Mouse (Mus musculus) forebrain, embryonic 12.5 days (tissue): Measurements from ENCODE around the gene Pemt. TPM values are rescaled to one million over a fixed set of nuclear protein-coding genes. Genes with fewer than 3 reads are reported as not detected.

Experiments used
- ATAC-seq: fragments of 200-750 bp; cut with Nextera tagmentation; 2 replicates; pipeline ENCODE4 v1.8.0; 2017; ENCODE audit warnings: moderate TSS enrichment; ENCODE audit not compliant: low FRiP score
- H3K27ac ChIP-seq: fragments of 300-500 bp; sonication (generic); 2 replicates; pipeline ENCODE4 v1.5.1; 2016; ENCODE audit warnings: mild to moderate bottlenecking
- H3K27me3 ChIP-seq: fragments of 300-500 bp; sonication (generic); 2 replicates; pipeline ENCODE4 v1.6.1; 2016; ENCODE audit warnings: mild to moderate bottlenecking
- H3K36me3 ChIP-seq: fragments of 300-500 bp; sonication (generic); replicated peaks from 2 replicates; pipeline ENCODE4 v1.6.1; 2016; ENCODE audit warnings: mild to moderate bottlenecking
- H3K4me1 ChIP-seq: fragments of 300-500 bp; sonication (generic); 2 replicates; pipeline ENCODE4 v1.6.1; 2016
- H3K4me2 ChIP-seq: fragments of 300-500 bp; sonication (generic); 2 replicates; pipeline ENCODE4 v1.6.1; 2016; ENCODE audit warnings: mild to moderate bottlenecking, moderate library complexity
- H3K4me3 ChIP-seq: fragments of 300-500 bp; sonication (generic); replicated peaks from 2 replicates; pipeline ENCODE4 v1.5.1; 2016; ENCODE audit warnings: mild to moderate bottlenecking
- H3K9ac ChIP-seq: fragments of 300-500 bp; sonication (generic); 2 replicates; pipeline ENCODE4 v1.6.1; 2016; ENCODE audit warnings: mild to moderate bottlenecking
- H3K9me3 ChIP-seq: fragments of 300-500 bp; sonication (generic); 2 replicates; pipeline ENCODE4 v1.6.1; 2016
- WGBS: fragments of 180-500 bp; shearing (Covaris S2); methylation state at CpG from one replicate; pipeline ENCODE4 v1.1.7; 2016; 5-methylcytosine and 5-hydroxymethylcytosine counted together
- polyA plus RNA-seq: library from polyadenylated mRNA; unstranded; fragments of >200 nt; fragmentation: Nextera tagmentation; extraction: Ambion mirVana; gene quantifications from 2 replicates; pipeline ENCODE4 v1.2.1, GENCODE M21; 2016

The Pemt gene
- polyA plus RNA-seq, 1 experiment from 2014 or later: 5.4 TPM

GRCm38 (mm10) chr11:60026166-60026565, 20.1 kb downstream of the Pemt start:
- Histone ChIP-seq H3K27ac (no peak overlapping the region), H3K27me3 (no peaks in the 10 kb centered on the region), H3K4me3 (no peak overlapping the region), H3K9me3 (no peaks in the 10 kb centered on the region), H3K36me3 (no peaks in the 10 kb centered on the region), H3K9ac (no peak overlapping the region), H3K4me2 (no peak overlapping the region), H3K4me1 (0 out of 2 replicates have a peak, but pooled peaks cover 2% of the 10 kb centered on the region)
- ATAC-seq: no peak
- 76% methylated on average over 5 of the region's 5 CpGs for WGBS

GRCm38 (mm10) chr11:60021201-60021600, 25.1 kb downstream of the Pemt start:
- H3K4me3 ChIP-seq: no peak overlapping the region
- H3K36me3 ChIP-seq: no peaks in the 10 kb centered on the region
- no peak overlapping the region for H3K27ac ChIP-seq
- no peak overlapping the region for H3K4me2 ChIP-seq
- WGBS: 92% methylated on average over 6 of the region's 6 CpGs
- ATAC-seq: no peak
- H3K4me1 ChIP-seq: no peaks in the 10 kb centered on the region
- no peaks in the 10 kb centered on the region for H3K27me3 ChIP-seq
- H3K9ac ChIP-seq: no peak overlapping the region
- no peaks in the 10 kb centered on the region for H3K9me3 ChIP-seq

- ATAC-seq: no peak
- H3K4me1 ChIP-seq: peaks cover 5% of the 10 kb centered on the region
- H3K4me3 ChIP-seq: no peak overlapping the region
- H3K9ac ChIP-seq: no peak overlapping the region
- no peak overlapping the region for H3K4me2 ChIP-seq
- H3K9me3 ChIP-seq: no peaks in the 10 kb centered on the region
- H3K27me3 ChIP-seq: no peaks in the 10 kb centered on the region
- H3K27ac ChIP-seq: no peak overlapping the region
- WGBS: 82% methylated on average over 4 of the region's 4 CpGs
- H3K36me3 ChIP-seq: no peaks in the 10 kb centered on the region
Measured at GRCm38 (mm10) chr11:60016726-60017125, 29.6 kb downstream of the Pemt start.

GRCm38 (mm10) chr11:60011516-60011915, 34.8 kb downstream of the Pemt start:
- Histone ChIP-seq H3K36me3 (no peaks in the 10 kb centered on the region), H3K27me3 (no peaks in the 10 kb centered on the region), H3K4me3 (no peak overlapping the region)

GRCm38 (mm10) chr11:60009451-60009850, 36.8 kb downstream of the Pemt start:
- H3K9ac ChIP-seq: no peak overlapping the region
- no peaks in the 10 kb centered on the region for H3K36me3 ChIP-seq
- ATAC-seq: no peak
- no peaks in the 10 kb centered on the region for H3K9me3 ChIP-seq
- peaks cover 25% of the 10 kb centered on the region for H3K4me1 ChIP-seq
- H3K4me3 ChIP-seq: no peak overlapping the region
- WGBS: 39% methylated on average over 3 of the region's 3 CpGs
- H3K27me3 ChIP-seq: no peaks in the 10 kb centered on the region
- no peak overlapping the region for H3K4me2 ChIP-seq
- no peak overlapping the region for H3K27ac ChIP-seq

More at GRCm38 (mm10) chr11:60011516-60011915, 34.8 kb downstream of the Pemt start:
- peaks cover 25% of the 10 kb centered on the region for H3K4me1 ChIP-seq
- WGBS: 75% methylated on average over 3 of the region's 3 CpGs
- H3K27ac ChIP-seq: no peak overlapping the region
- H3K4me2 ChIP-seq: no peak overlapping the region
- H3K9me3 ChIP-seq: no peaks in the 10 kb centered on the region
- ATAC-seq: no peak
- H3K9ac ChIP-seq: no peak overlapping the region

- H3K27ac ChIP-seq: no peak overlapping the region
- H3K9ac ChIP-seq: no peak overlapping the region
- WGBS: 76% methylated on average over 3 of the region's 3 CpGs
- H3K36me3 ChIP-seq: no peaks in the 10 kb centered on the region
- no peaks in the 10 kb centered on the region for H3K9me3 ChIP-seq
- peaks cover 19% of the 10 kb centered on the region for H3K4me1 ChIP-seq
- no peaks in the 10 kb centered on the region for H3K27me3 ChIP-seq
- no peak overlapping the region for H3K4me3 ChIP-seq
- ATAC-seq: no peak
- no peak overlapping the region for H3K4me2 ChIP-seq
Measured at GRCm38 (mm10) chr11:60005866-60006265, 40.4 kb downstream of the Pemt start.

GRCm38 (mm10) chr11:60004716-60005115, 41.6 kb downstream of the Pemt start:
- H3K36me3 ChIP-seq: no peaks in the 10 kb centered on the region
- 59% methylated on average over 6 of the region's 6 CpGs for WGBS
- H3K9ac ChIP-seq: no peak overlapping the region
- H3K9me3 ChIP-seq: no peaks in the 10 kb centered on the region
- H3K4me2 ChIP-seq: no peak overlapping the region
- no peaks in the 10 kb centered on the region for H3K27me3 ChIP-seq
- no peak overlapping the region for H3K27ac ChIP-seq
- no peak for ATAC-seq
- peaks cover 11% of the 10 kb centered on the region for H3K4me1 ChIP-seq
- no peak overlapping the region for H3K4me3 ChIP-seq

- ATAC-seq: no peak
- Histone ChIP-seq H3K4me1 (peaks cover 2% of the 10 kb centered on the region), H3K27ac (no peak overlapping the region), H3K9ac (no peak overlapping the region), H3K4me2 (no peak overlapping the region), H3K27me3 (no peaks in the 10 kb centered on the region), H3K9me3 (no peaks in the 10 kb centered on the region), H3K36me3 (no peaks in the 10 kb centered on the region), H3K4me3 (no peak overlapping the region)
- WGBS: 87% methylated on average over 8 of the region's 8 CpGs
Measured at GRCm38 (mm10) chr11:60003811-60004210, 42.5 kb downstream of the Pemt start.

- no peaks in the 10 kb centered on the region for H3K27me3 ChIP-seq
- ATAC-seq: no peak
- H3K9ac ChIP-seq: no peak overlapping the region
- WGBS: 83% methylated on average over 5 of the region's 5 CpGs
- H3K4me1 ChIP-seq: no peaks in the 10 kb centered on the region
- H3K9me3 ChIP-seq: no peaks in the 10 kb centered on the region
- H3K4me3 ChIP-seq: no peak overlapping the region
- H3K4me2 ChIP-seq: no peak overlapping the region
- H3K27ac ChIP-seq: no peak overlapping the region
- H3K36me3 ChIP-seq: no peaks in the 10 kb centered on the region
Measured at GRCm38 (mm10) chr11:60001231-60001980, 44.9 kb downstream of the Pemt start.

- WGBS: 87% methylated on average over 9 of the region's 9 CpGs
- H3K27ac ChIP-seq: no peak overlapping the region
- no peak overlapping the region for H3K4me3 ChIP-seq
- H3K27me3 ChIP-seq: no peaks in the 10 kb centered on the region
- no peak overlapping the region for H3K4me2 ChIP-seq
- H3K4me1 ChIP-seq: no peaks in the 10 kb centered on the region
- no peak for ATAC-seq
- H3K9ac ChIP-seq: no peak overlapping the region
- H3K36me3 ChIP-seq: no peaks in the 10 kb centered on the region
- no peaks in the 10 kb centered on the region for H3K9me3 ChIP-seq
Measured at GRCm38 (mm10) chr11:59994318-59994717, 52.0 kb downstream of the Pemt start.

- Histone ChIP-seq H3K4me2 (no peak overlapping the region), H3K9me3 (no peaks in the 10 kb centered on the region), H3K9ac (no peak overlapping the region), H3K27me3 (no peaks in the 10 kb centered on the region), H3K36me3 (no peaks in the 10 kb centered on the region), H3K27ac (no peak overlapping the region), H3K4me3 (no peak overlapping the region), H3K4me1 (no peaks in the 10 kb centered on the region)
- ATAC-seq: no peak
- WGBS: 84% methylated on average over 8 of the region's 8 CpGs
Measured at GRCm38 (mm10) chr11:59991365-59991764, 54.9 kb downstream of the Pemt start.

- no peak for ATAC-seq
- no peak overlapping the region for H3K4me2 ChIP-seq
- 83% methylated on average over 1 of the region's 1 CpGs for WGBS
- H3K9ac ChIP-seq: no peak overlapping the region
- H3K36me3 ChIP-seq: no peaks in the 10 kb centered on the region
- H3K9me3 ChIP-seq: no peaks in the 10 kb centered on the region
- no peak overlapping the region for H3K4me3 ChIP-seq
- no peaks in the 10 kb centered on the region for H3K27me3 ChIP-seq
- no peaks in the 10 kb centered on the region for H3K4me1 ChIP-seq
- H3K27ac ChIP-seq: no peak overlapping the region
Measured at GRCm38 (mm10) chr11:59989406-59989805, 56.9 kb downstream of the Pemt start.

- Histone ChIP-seq H3K9ac (no peak overlapping the region), H3K4me2 (no peak overlapping the region), H3K36me3 (no peaks in the 10 kb centered on the region), H3K4me3 (no peak overlapping the region), H3K27ac (no peak overlapping the region), H3K27me3 (peaks cover 10% of the 10 kb centered on the region; the same call in 1 of the 2 replicates), H3K9me3 (no peaks in the 10 kb centered on the region), H3K4me1 (peaks cover 8% of the 10 kb centered on the region; the same call in 1 of the 2 replicates)
- 79% methylated on average over 5 of the region's 5 CpGs for WGBS
- no peak for ATAC-seq
Measured at GRCm38 (mm10) chr11:59977831-59978230, 68.5 kb downstream of the Pemt start.
